Mouse (Mus musculus) limb, embryonic 14.5 days (tissue): ENCODE measurements around the gene Cbwd1. TPM values are rescaled to one million over a fixed set of nuclear protein-coding genes. Genes with fewer than 3 reads are reported as not detected.
A peak's percentile ranks its signal among the peaks of the same experiment; 100 is the strongest.

Experiments used
- ATAC-seq: fragments of 200-750 bp; cut with Nextera tagmentation; 2 replicates; pipeline ENCODE4 v1.8.0; 2017; ENCODE audit warnings: low read depth, moderate number of reproducible peaks, moderate TSS enrichment; ENCODE audit not compliant: low FRiP score
- DNase-seq: peaks from one replicate; pipeline ENCODE4 v3.0.0-alpha.2; 2015; ENCODE audit warnings: low spot score
- H3K27ac ChIP-seq: fragments of 300-500 bp; sonication (generic); replicated peaks from 2 replicates; pipeline ENCODE4 v1.5.1; 2014; ENCODE audit warnings: low read depth, mild to moderate bottlenecking, low read length, moderate library complexity, mixed read lengths
- H3K27me3 ChIP-seq: fragments of 300-500 bp; sonication (generic); 2 replicates; pipeline ENCODE4 v1.6.1; 2014; ENCODE audit warnings: low read length, mixed read lengths; ENCODE audit not compliant: control insufficient read depth, insufficient read depth
- H3K36me3 ChIP-seq: fragments of 300-500 bp; sonication (generic); 2 replicates; pipeline ENCODE4 v1.6.1; 2014; ENCODE audit warnings: mild to moderate bottlenecking, low read length, moderate library complexity, mixed read lengths; ENCODE audit not compliant: control insufficient read depth, insufficient read depth
- H3K4me1 ChIP-seq: fragments of 300-500 bp; sonication (generic); 2 replicates; pipeline ENCODE4 v1.6.1; 2014; ENCODE audit warnings: antibody characterized with exemption, low read length, mixed read lengths; ENCODE audit not compliant: control insufficient read depth, insufficient read depth
- H3K4me2 ChIP-seq: fragments of 300-500 bp; sonication (generic); replicated peaks from 2 replicates; pipeline ENCODE4 v1.6.1; 2014; ENCODE audit warnings: low read depth, mild to moderate bottlenecking, low read length, moderate library complexity; ENCODE audit not compliant: severe bottlenecking
- H3K4me3 ChIP-seq: fragments of 300-500 bp; sonication (generic); replicated peaks from 2 replicates; pipeline ENCODE4 v1.5.1; 2014; ENCODE audit warnings: low read length
- H3K9ac ChIP-seq: fragments of 300-500 bp; sonication (generic); 2 replicates; pipeline ENCODE4 v1.6.1; 2014; ENCODE audit warnings: mild to moderate bottlenecking, low read depth, low read length, moderate library complexity; ENCODE audit not compliant: severe bottlenecking
- H3K9me3 ChIP-seq: fragments of 300-500 bp; sonication (generic); 2 replicates; pipeline ENCODE4 v1.6.1; 2016; ENCODE audit warnings: low read length; ENCODE audit not compliant: control insufficient read depth
- POLR2A ChIP-seq: fragments of 200-500 bp; IDR thresholded peaks from 2 replicates; pipeline ENCODE4 v1.8.0; 2012; ENCODE audit warnings: inconsistent platforms, mild to moderate bottlenecking, moderate library complexity, borderline replicate concordance; ENCODE audit not compliant: insufficient read depth, insufficient read length; ENCODE audit errors: extremely low read depth
- WGBS: fragments of 180-500 bp; shearing (Covaris S2); extraction: QIAGEN DNeasy Blood & Tissue Kit; methylation state at CpG from one replicate; pipeline ENCODE4 v1.1.7; 2014; 5-methylcytosine and 5-hydroxymethylcytosine counted together
- microRNA-seq: library from miRNA; unstranded; fragments of <30 nt; microRNA quantifications from one replicate; pipeline ENCODE4, GENCODE M21; 2016
- polyA plus RNA-seq, 2 experiments: library from polyadenylated mRNA; depleted of rRNA in 1 of 2; stranded (reverse) in 1 of 2; unstranded in 1 of 2; fragments of >200 nt; fragmentation: Nextera tagmentation in 1 of 2; extraction: Ambion mirVana in 1 of 2; gene quantifications; 2 replicates each; pipeline versions ENCODE4 v1.2.1 to v1.2.3; 2012 to 2014

The Cbwd1 gene
- polyA plus RNA-seq, 2 experiments: 12.3 to 17.6 TPM

- no peak for TF ChIP-seq POLR2A
- H3K4me2 ChIP-seq: no peak overlapping the region
- H3K36me3 ChIP-seq: no peaks in the 10 kb centered on the region
- DNase-seq (no peak), ATAC-seq (no peak)
- no peak overlapping the region for H3K4me3 ChIP-seq
- H3K9me3 ChIP-seq: no peaks in the 10 kb centered on the region
- no peak overlapping the region for H3K27ac ChIP-seq
- H3K27me3 ChIP-seq: no peaks in the 10 kb centered on the region
- peaks cover 3% of the 10 kb centered on the region; the same call in 1 of the 2 replicates for H3K4me1 ChIP-seq
- H3K9ac ChIP-seq: no peak overlapping the region
- 45% methylated on average over 2 of the region's 2 CpGs for WGBS
These were observed 87.5 kb downstream of the Cbwd1 start for GRCm38 (mm10) chr19:24873873-24874272.

GRCm38 (mm10) chr19:24871037-24871635 is 90.3 kb downstream of the Cbwd1 start:
- no peak overlapping the region for H3K9ac ChIP-seq
- TF ChIP-seq POLR2A: no peak
- H3K36me3 ChIP-seq: no peaks in the 10 kb centered on the region
- H3K4me3 ChIP-seq: peak overlapping the region; percentile 31
- DNase-seq: peak; percentile 75
- no peaks in the 10 kb centered on the region for H3K9me3 ChIP-seq
- peak overlapping the region; percentile 47 for H3K4me2 ChIP-seq
- H3K27ac ChIP-seq: no peak overlapping the region
- peak; percentile 30; the same call in 1 of the 2 replicates for ATAC-seq
- H3K27me3 ChIP-seq: no peaks in the 10 kb centered on the region
- 15% methylated on average over 18 of the region's 18 CpGs for WGBS
- peaks cover 3% of the 10 kb centered on the region; the same call in 1 of the 2 replicates for H3K4me1 ChIP-seq

Small RNA genes lying within 50 kb of the gene (microRNA-seq; reads per million reads assigned to microRNA genes)
- not detected for gene Mir3084-1

Other genes starting within 250 kb of the Cbwd1 start
- gene Pgm5, start 99.8 kb downstream of the Cbwd1 start, polyA plus RNA-seq (2012; rRNA removed): 16.0 and 18.2 TPM in 2 replicates
- 2.6 and 2.8 TPM in 2 replicates for gene Pgm5, start 99.8 kb downstream of the Cbwd1 start, polyA plus RNA-seq (2014; fragmentation: Nextera tagmentation; extraction: Ambion mirVana)
- 28.3 and 50.4 TPM in 2 replicates for gene Gm10053, start 85.9 kb downstream of the Cbwd1 start, polyA plus RNA-seq (2012; rRNA removed)
- gene Gm10053, start 85.9 kb downstream of the Cbwd1 start, polyA plus RNA-seq (2014; fragmentation: Nextera tagmentation; extraction: Ambion mirVana): 185 and 204 TPM in 2 replicates
- 0.59 and 0.87 TPM in 2 replicates for gene Foxd4, start 60.4 kb downstream of the Cbwd1 start, polyA plus RNA-seq (2012; rRNA removed)
- gene Foxd4, start 60.4 kb downstream of the Cbwd1 start, polyA plus RNA-seq (2014; fragmentation: Nextera tagmentation; extraction: Ambion mirVana): 0.10 and 0.51 TPM in 2 replicates
- gene Dock8, start 37.9 kb upstream of the Cbwd1 start, polyA plus RNA-seq (2012; rRNA removed): 4.3 and 4.8 TPM in 2 replicates
- gene Dock8, start 37.9 kb upstream of the Cbwd1 start, polyA plus RNA-seq (2014; fragmentation: Nextera tagmentation; extraction: Ambion mirVana): 4.8 and 8.3 TPM in 2 replicates